8 mouse cellular contexts compared by ENCODE assay signal in genomic region chr9:109097831-109098230, GRCm38 (mm10). TPM values are rescaled to one million over a fixed set of nuclear protein-coding genes. Genes with fewer than 3 reads are reported as not detected.
DNase-seq lines count a peak whose midpoint lies in the region; ATAC-seq and TF ChIP-seq lines count a peak whose summit lies in the region.

No protein-coding gene starts in this region.

- H3K4me2 ChIP-seq in heart, embryonic 14.5 days (ENCODE audit: low read length), result peak overlapping the region; percentile 90
- H3K4me2 ChIP-seq in liver, embryonic 14.5 days (ENCODE audit: low read depth), result peak overlapping the region; percentile 56; the same call in 1 of the 2 replicates
- peak overlapping the region; percentile 79 for H3K4me2 ChIP-seq in stomach, embryonic 16.5 days (ENCODE audit: low read depth, low read length)

- peak overlapping the region; percentile 96 for H3K9ac ChIP-seq in heart, embryonic 14.5 days (ENCODE audit: low read length)
- H3K9ac ChIP-seq in liver, embryonic 14.5 days (replicated peaks), result no peak overlapping the region
- peak overlapping the region; percentile 95 for H3K9ac ChIP-seq in stomach, embryonic 16.5 days (ENCODE audit: low read length)

- H3K9me3 ChIP-seq in embryonic facial prominence, embryonic 10.5 days, result no peaks in the 10 kb centered on the region
- H3K9me3 ChIP-seq in heart, embryonic 14.5 days (ENCODE audit: control insufficient read depth, low read length), result no peaks in the 10 kb centered on the region
- H3K9me3 ChIP-seq in liver, embryonic 14.5 days (ENCODE audit: control insufficient read depth, low read length), result no peaks in the 10 kb centered on the region
- H3K9me3 ChIP-seq in stomach, embryonic 16.5 days (replicated peaks; ENCODE audit: control insufficient read depth, low read length), result no peaks in the 10 kb centered on the region

- 0 out of 2 replicates have a peak, but pooled peaks have one; percentile 3 for ATAC-seq in heart, embryonic 14.5 days (ENCODE audit: insufficient number of reproducible peaks, insufficient read depth, low FRiP score, low read depth)
- no peak for ATAC-seq in liver, embryonic 14.5 days (ENCODE audit: insufficient read depth)
- no peak for ATAC-seq in stomach, embryonic 16.5 days (ENCODE audit: insufficient read depth, low FRiP score)

- no peak for TF ChIP-seq EP300 in liver, embryonic 14.5 days (IDR thresholded peaks at IDR 0.05; ENCODE audit: low read depth)

- WGBS in embryonic facial prominence, embryonic 10.5 days, result 54% methylated on average over 5 of the region's 5 CpGs
- whole genome bisulfite sequencing in heart, embryonic 14.5 days, result 35% methylated on average over 5 of the region's 5 CpGs
- WGBS in liver, embryonic 14.5 days (ENCODE audit: insufficient replicate concordance), result 45% methylated on average over 5 of the region's 5 CpGs
- 54% methylated on average over 5 of the region's 5 CpGs for WGBS in stomach, embryonic 16.5 days

- peak overlapping the region; percentile 87 for H3K4me3 ChIP-seq in embryonic facial prominence, embryonic 10.5 days
- peak overlapping the region in 1 of 2 experiments; percentile 74; a peak in 2 of 4 replicates for H3K4me3 ChIP-seq in heart, embryonic 14.5 days (ENCODE audit: control insufficient read depth in 1 of 2, insufficient read depth in 1 of 2, low read depth in 1 of 2, low read length in 2 of 2)
- H3K4me3 ChIP-seq in liver, embryonic 14.5 days (ENCODE audit: insufficient read depth in 1 of 2, low read depth in 2 of 2, low read length in 2 of 2), result no peak overlapping the region
- peak overlapping the region; percentile 77; the same call in 1 of the 2 replicates for H3K4me3 ChIP-seq in stomach, embryonic 16.5 days (replicated peaks; ENCODE audit: low read length)

- DNase-seq in gastrocnemius, postnatal 25 days, result peak; percentile 26
- DNase-seq in gastrocnemius, adult 18-20 months (ENCODE audit: low spot score), result no peak
- no peak for DNase-seq in embryonic facial prominence, embryonic 10.5 days (ENCODE audit: low spot score)
- peak; percentile 58 to 76 for DNase-seq in layer of hippocampus, adult 18-20 months (ENCODE audit: low spot score in 2 of 2)
- DNase-seq in liver, embryonic 14.5 days (ENCODE audit: low read depth in 3 of 3, low spot score in 3 of 3), result no peak
- no peak for DNase-seq in urinary bladder, postnatal 14 days (ENCODE audit: low spot score)

- H3K27me3 ChIP-seq in embryonic facial prominence, embryonic 10.5 days (replicated peaks; ENCODE audit: low read depth, poor library complexity, severe bottlenecking), result no peaks in the 10 kb centered on the region
- no peaks in the 10 kb centered on the region for H3K27me3 ChIP-seq in heart, embryonic 14.5 days (ENCODE audit: control insufficient read depth, insufficient read depth, low read length)
- H3K27me3 ChIP-seq in liver, embryonic 14.5 days (ENCODE audit: control insufficient read depth, insufficient read depth, low read length), result peaks cover 30% of the 10 kb centered on the region
- H3K27me3 ChIP-seq in stomach, embryonic 16.5 days (ENCODE audit: control insufficient read depth, insufficient read depth, low read length), result no peaks in the 10 kb centered on the region

- peaks cover 60% of the 10 kb centered on the region for H3K4me1 ChIP-seq in embryonic facial prominence, embryonic 10.5 days
- peaks cover 52 to 67% of the 10 kb centered on the region in 2 experiments for H3K4me1 ChIP-seq in heart, embryonic 14.5 days (ENCODE audit: control insufficient read depth in 2 of 2, insufficient read depth in 2 of 2, low read length in 2 of 2)
- H3K4me1 ChIP-seq in liver, embryonic 14.5 days (replicated peaks; ENCODE audit: control insufficient read depth in 2 of 2, insufficient read depth in 2 of 2, low read length in 1 of 2), result peaks cover 0 to 14% of the 10 kb centered on the region in 2 experiments; a peak in 2 of 4 replicates
- peaks cover 51% of the 10 kb centered on the region for H3K4me1 ChIP-seq in stomach, embryonic 16.5 days (ENCODE audit: control insufficient read depth, insufficient read depth, low read length)

- no peak for TF ChIP-seq CTCF in liver, embryonic 14.5 days (IDR thresholded peaks at IDR 0.05; ENCODE audit: low read depth)

- H3K36me3 ChIP-seq in embryonic facial prominence, embryonic 10.5 days (replicated peaks), result peaks cover 45% of the 10 kb centered on the region
- H3K36me3 ChIP-seq in heart, embryonic 14.5 days (ENCODE audit: control insufficient read depth, insufficient read depth, low read length), result peaks cover 28% of the 10 kb centered on the region
- H3K36me3 ChIP-seq in liver, embryonic 14.5 days (replicated peaks; ENCODE audit: control insufficient read depth, insufficient read depth, low read depth), result no peaks in the 10 kb centered on the region
- no peaks in the 10 kb centered on the region for H3K36me3 ChIP-seq in stomach, embryonic 16.5 days (ENCODE audit: control insufficient read depth, insufficient read depth, low read length)

- peak overlapping the region; percentile 100 for H3K27ac ChIP-seq in embryonic facial prominence, embryonic 10.5 days (replicated peaks)
- peak overlapping the region; percentile 72 to 98 for H3K27ac ChIP-seq in heart, embryonic 14.5 days (replicated peaks in 1 of 2; ENCODE audit: control insufficient read depth in 1 of 2, insufficient read depth in 1 of 2, low read depth in 2 of 2, low read length in 2 of 2)
- no peak overlapping the region for H3K27ac ChIP-seq in liver, embryonic 14.5 days
- H3K27ac ChIP-seq in stomach, embryonic 16.5 days (ENCODE audit: low read length), result peak overlapping the region; percentile 99

RNA-seq across cellular contexts. Expression of gene Plxnb1, which starts 2.6 kb away (rescaled TPM):
- total RNA-seq in gastrocnemius, postnatal 25 days (2021), result 1 to 10 TPM; 1.0 to 1.7 TPM
- total RNA-seq in gastrocnemius, adult 18-20 months (2021), result 1 to 10 TPM in 1 of 2 experiments, under 1 TPM in 1; 0.68 to 1.4 TPM
- polyA plus RNA-seq in embryonic facial prominence, embryonic 10.5 days (2016; fragmentation: Nextera tagmentation; extraction: Ambion mirVana), result 24.8 and 28.6 TPM in 2 replicates
- 5.6 and 5.7 TPM in 2 replicates for polyA plus RNA-seq in heart, embryonic 14.5 days (2014; fragmentation: Nextera tagmentation; extraction: Ambion mirVana)
- total RNA-seq in layer of hippocampus, adult 18-20 months (2021), result 10 to 100 TPM; 70.4 to 76.5 TPM
- 4.3 and 4.7 TPM in 2 replicates for polyA plus RNA-seq in liver, embryonic 14.5 days (2012; rRNA removed)
- 2.8 and 2.9 TPM in 2 replicates for polyA plus RNA-seq in liver, embryonic 14.5 days (2014; fragmentation: Nextera tagmentation; extraction: Ambion mirVana)
- polyA plus RNA-seq in stomach, embryonic 16.5 days (2015; fragmentation: Nextera tagmentation; extraction: Ambion mirVana), result 15.4 and 15.6 TPM in 2 replicates

RNA-seq across cellular contexts. Expression of gene Tma7, which starts 15.4 kb away (rescaled TPM):
- total RNA-seq in gastrocnemius, postnatal 25 days (2021), result 100 to 1,000 TPM; 238 to 253 TPM
- total RNA-seq in gastrocnemius, adult 18-20 months (2021), result 100 to 1,000 TPM; 325 to 344 TPM
- polyA plus RNA-seq in embryonic facial prominence, embryonic 10.5 days (2016; fragmentation: Nextera tagmentation; extraction: Ambion mirVana), result 784 and 812 TPM in 2 replicates
- polyA plus RNA-seq in heart, embryonic 14.5 days (2014; fragmentation: Nextera tagmentation; extraction: Ambion mirVana), result 611 and 670 TPM in 2 replicates
- total RNA-seq in layer of hippocampus, adult 18-20 months (2021), result 100 to 1,000 TPM; 286 to 308 TPM
- 37.4 and 92.4 TPM in 2 replicates for polyA plus RNA-seq in liver, embryonic 14.5 days (2012; rRNA removed)
- 470 and 504 TPM in 2 replicates for polyA plus RNA-seq in liver, embryonic 14.5 days (2014; fragmentation: Nextera tagmentation; extraction: Ambion mirVana)
- polyA plus RNA-seq in stomach, embryonic 16.5 days (2015; fragmentation: Nextera tagmentation; extraction: Ambion mirVana), result 495 and 585 TPM in 2 replicates

RNA-seq across cellular contexts. Expression of gene Ccdc51, which starts 15.5 kb away (rescaled TPM):
- 1 to 10 TPM; 6.9 to 7.5 TPM for total RNA-seq in gastrocnemius, postnatal 25 days (2021)
- total RNA-seq in gastrocnemius, adult 18-20 months (2021), result 1 to 10 TPM; 7.9 to 8.1 TPM
- 11.8 and 13.3 TPM in 2 replicates for polyA plus RNA-seq in embryonic facial prominence, embryonic 10.5 days (2016; fragmentation: Nextera tagmentation; extraction: Ambion mirVana)
- polyA plus RNA-seq in heart, embryonic 14.5 days (2014; fragmentation: Nextera tagmentation; extraction: Ambion mirVana), result 13.9 and 14.0 TPM in 2 replicates
- total RNA-seq in layer of hippocampus, adult 18-20 months (2021), result 1 to 10 TPM; 8.7 to 9.3 TPM
- polyA plus RNA-seq in liver, embryonic 14.5 days (2012; rRNA removed), result 5.4 and 7.1 TPM in 2 replicates
- 12.1 and 14.9 TPM in 2 replicates for polyA plus RNA-seq in liver, embryonic 14.5 days (2014; fragmentation: Nextera tagmentation; extraction: Ambion mirVana)
- polyA plus RNA-seq in stomach, embryonic 16.5 days (2015; fragmentation: Nextera tagmentation; extraction: Ambion mirVana), result 15.8 and 17.3 TPM in 2 replicates

RNA-seq across cellular contexts. Expression of gene Atrip, which starts 23.9 kb away (rescaled TPM):
- 1 to 10 TPM; 7.9 to 8.4 TPM for total RNA-seq in gastrocnemius, postnatal 25 days (2021)
- total RNA-seq in gastrocnemius, adult 18-20 months (2021), result 1 to 10 TPM; 8.9 to 9.2 TPM
- polyA plus RNA-seq in embryonic facial prominence, embryonic 10.5 days (2016; fragmentation: Nextera tagmentation; extraction: Ambion mirVana), result 35.9 and 36.7 TPM in 2 replicates
- 17.5 and 19.9 TPM in 2 replicates for polyA plus RNA-seq in heart, embryonic 14.5 days (2014; fragmentation: Nextera tagmentation; extraction: Ambion mirVana)
- 10 to 100 TPM; 23.7 to 28.0 TPM for total RNA-seq in layer of hippocampus, adult 18-20 months (2021)
- 5.3 and 6.5 TPM in 2 replicates for polyA plus RNA-seq in liver, embryonic 14.5 days (2012; rRNA removed)
- 9.0 TPM in 2 replicates for polyA plus RNA-seq in liver, embryonic 14.5 days (2014; fragmentation: Nextera tagmentation; extraction: Ambion mirVana)
- polyA plus RNA-seq in stomach, embryonic 16.5 days (2015; fragmentation: Nextera tagmentation; extraction: Ambion mirVana), result 23.1 and 23.4 TPM in 2 replicates

RNA-seq across cellular contexts. Expression of gene Trex1, which starts 38.3 kb away (rescaled TPM):
- 10 to 100 TPM in 1 of 2 experiments, 1 to 10 TPM in 1; 9.7 to 10.5 TPM for total RNA-seq in gastrocnemius, postnatal 25 days (2021)
- 10 to 100 TPM; 13.1 to 17.2 TPM for total RNA-seq in gastrocnemius, adult 18-20 months (2021)
- polyA plus RNA-seq in embryonic facial prominence, embryonic 10.5 days (2016; fragmentation: Nextera tagmentation; extraction: Ambion mirVana), result 8.4 and 10.3 TPM in 2 replicates
- polyA plus RNA-seq in heart, embryonic 14.5 days (2014; fragmentation: Nextera tagmentation; extraction: Ambion mirVana), result 8.1 TPM in 2 replicates
- total RNA-seq in layer of hippocampus, adult 18-20 months (2021), result 10 to 100 TPM; 14.6 to 16.6 TPM
- polyA plus RNA-seq in liver, embryonic 14.5 days (2012; rRNA removed), result 12.0 and 14.1 TPM in 2 replicates
- 5.0 and 6.1 TPM in 2 replicates for polyA plus RNA-seq in liver, embryonic 14.5 days (2014; fragmentation: Nextera tagmentation; extraction: Ambion mirVana)
- 13.7 and 15.7 TPM in 2 replicates for polyA plus RNA-seq in stomach, embryonic 16.5 days (2015; fragmentation: Nextera tagmentation; extraction: Ambion mirVana)

Comparison
In these comparisons a context has a peak if more than half of its experiments do, and no peak if none do; other contexts are left out.
1. DNase-seq: peak in gastrocnemius, postnatal 25 days (single experiment) and layer of hippocampus, adult 18-20 months (2 of 2); none in gastrocnemius, adult 18-20 months (single experiment), embryonic facial prominence, embryonic 10.5 days (single experiment), liver, embryonic 14.5 days (0 of 3) and urinary bladder, postnatal 14 days (single experiment).
2. H3K4me3 ChIP-seq: peak in embryonic facial prominence, embryonic 10.5 days (single experiment) and stomach, embryonic 16.5 days (single experiment); none in liver, embryonic 14.5 days (0 of 2).
3. Peak in every context shown above with its lines, with median percentiles within 50 percentile points of each other: H3K4me2 ChIP-seq.